Mouse (Mus musculus): ENCODE measurements around the gene Dap3. TPM values are rescaled to one million over a fixed set of nuclear protein-coding genes. Genes with fewer than 3 reads are reported as not detected.
"Not testable (repeated sequence)": the region's sequence is repeated elsewhere in the genome, so short reads cannot be mapped to it uniquely, and the experiment has no call there.

Gene Dap3
- polyA plus RNA-seq, 1 experiment from 2014 or later: 99.0 TPM

- peaks cover 49% of the 10 kb centered on the region for H3K36me3 ChIP-seq (ENCODE audit: control insufficient read depth, insufficient read depth, low read length)
- H3K27me3 ChIP-seq (ENCODE audit: control insufficient read depth, insufficient read depth, low read length): no peaks in the 10 kb centered on the region
- TF ChIP-seq EP300 (optimal IDR thresholded peaks at IDR 0.05): no peak
- TF ChIP-seq CTCF (IDR thresholded peaks at IDR 0.05; ENCODE audit: low read depth): no peak
- H3K27ac ChIP-seq (replicated peaks): no peak overlapping the region
- DNase-seq (ENCODE audit: low spot score): no peak
- H3K9ac ChIP-seq (ENCODE audit: low read length): no peak overlapping the region
- H3K9me3 ChIP-seq (ENCODE audit: control insufficient read depth, low read length): no peaks in the 10 kb centered on the region
- H3K4me2 ChIP-seq (replicated peaks; ENCODE audit: low read depth): no peak overlapping the region
- 94% methylated on average over 2 of the region's 2 CpGs for WGBS
- H3K4me1 ChIP-seq (replicated peaks; ENCODE audit: control insufficient read depth, insufficient read depth): no peaks in the 10 kb centered on the region
- H3K4me3 ChIP-seq (ENCODE audit: low read depth, low read length): no peak overlapping the region
- no peak for ATAC-seq (ENCODE audit: low FRiP score, low TSS enrichment)
Observed at GRCm38 (mm10) chr3:88905741-88906140, 45.2 kb downstream of the Dap3 start.

- TF ChIP-seq EP300 (optimal IDR thresholded peaks at IDR 0.05) (no peak), CTCF (IDR thresholded peaks at IDR 0.05; ENCODE audit: low read depth) (no peak)
- Histone ChIP-seq H3K36me3 (ENCODE audit: control insufficient read depth, insufficient read depth, low read length) (peaks cover 44% of the 10 kb centered on the region), H3K4me2 (replicated peaks; ENCODE audit: low read depth) (no peak overlapping the region), H3K9ac (ENCODE audit: low read length) (no peak overlapping the region), H3K4me1 (replicated peaks; ENCODE audit: control insufficient read depth, insufficient read depth) (no peaks in the 10 kb centered on the region), H3K4me3 (ENCODE audit: low read depth, low read length) (no peak overlapping the region), H3K27ac (replicated peaks) (no peak overlapping the region), H3K27me3 (ENCODE audit: control insufficient read depth, insufficient read depth, low read length) (no peaks in the 10 kb centered on the region), H3K9me3 (ENCODE audit: control insufficient read depth, low read length) (no peaks in the 10 kb centered on the region)
- no peak for ATAC-seq (ENCODE audit: low FRiP score, low TSS enrichment)
- DNase-seq (ENCODE audit: low spot score): no peak
- WGBS: 88% methylated on average over 6 of the region's 6 CpGs
Observed at GRCm38 (mm10) chr3:88905209-88905608, 45.8 kb downstream of the Dap3 start.

- no peak overlapping the region for H3K4me3 ChIP-seq (ENCODE audit: low read depth, low read length)
- peaks cover 44% of the 10 kb centered on the region for H3K36me3 ChIP-seq (ENCODE audit: control insufficient read depth, insufficient read depth, low read length)
- WGBS: 81% methylated on average over 3 of the region's 3 CpGs
- H3K27me3 ChIP-seq (ENCODE audit: control insufficient read depth, insufficient read depth, low read length): no peaks in the 10 kb centered on the region
- no peak for TF ChIP-seq CTCF (IDR thresholded peaks at IDR 0.05; ENCODE audit: low read depth)
- no peak for TF ChIP-seq EP300 (optimal IDR thresholded peaks at IDR 0.05)
- no peak overlapping the region for H3K4me2 ChIP-seq (replicated peaks; ENCODE audit: low read depth)
- H3K4me1 ChIP-seq (replicated peaks; ENCODE audit: control insufficient read depth, insufficient read depth): no peaks in the 10 kb centered on the region
- H3K9me3 ChIP-seq (ENCODE audit: control insufficient read depth, low read length): no peaks in the 10 kb centered on the region
- DNase-seq (ENCODE audit: low spot score) (no peak), ATAC-seq (ENCODE audit: low FRiP score, low TSS enrichment) (no peak)
- no peak overlapping the region for H3K27ac ChIP-seq (replicated peaks)
- H3K9ac ChIP-seq (ENCODE audit: low read length): no peak overlapping the region
Observed at GRCm38 (mm10) chr3:88904803-88905202, 46.2 kb downstream of the Dap3 start.

- H3K4me2 ChIP-seq (replicated peaks; ENCODE audit: low read depth); H3K36me3 ChIP-seq (ENCODE audit: control insufficient read depth, insufficient read depth, low read length); H3K27ac ChIP-seq (replicated peaks); H3K9me3 ChIP-seq (ENCODE audit: control insufficient read depth, low read length); H3K4me3 ChIP-seq (ENCODE audit: low read depth, low read length); ATAC-seq (ENCODE audit: low FRiP score, low TSS enrichment); H3K9ac ChIP-seq (ENCODE audit: low read length); H3K4me1 ChIP-seq (replicated peaks; ENCODE audit: control insufficient read depth, insufficient read depth); DNase-seq (ENCODE audit: low spot score); H3K27me3 ChIP-seq (ENCODE audit: control insufficient read depth, insufficient read depth, low read length): not testable (repeated sequence)
- 94% methylated on average over 7 of the region's 7 CpGs for WGBS
Observed at GRCm38 (mm10) chr3:88893011-88893410, 58.0 kb downstream of the Dap3 start.

GRCm38 (mm10) chr3:88882536-88882935, 68.4 kb downstream of the Dap3 start:
- not testable (repeated sequence) for H3K27me3 ChIP-seq (ENCODE audit: control insufficient read depth, insufficient read depth, low read length); H3K9ac ChIP-seq (ENCODE audit: low read length); H3K4me3 ChIP-seq (ENCODE audit: low read depth, low read length); H3K4me1 ChIP-seq (replicated peaks; ENCODE audit: control insufficient read depth, insufficient read depth); H3K9me3 ChIP-seq (ENCODE audit: control insufficient read depth, low read length); H3K4me2 ChIP-seq (replicated peaks; ENCODE audit: low read depth); H3K27ac ChIP-seq (replicated peaks); DNase-seq (ENCODE audit: low spot score); ATAC-seq (ENCODE audit: low FRiP score, low TSS enrichment); H3K36me3 ChIP-seq (ENCODE audit: control insufficient read depth, insufficient read depth, low read length)
- WGBS: 95% methylated on average over 4 of the region's 4 CpGs

Other genes with a start within 250 kb of the Dap3 start
- 85.5 and 86.9 TPM in 2 replicates for gene Rit1, start 234.3 kb downstream of the Dap3 start, polyA plus RNA-seq (2015; fragmentation: Nextera tagmentation; extraction: Ambion mirVana)
- 9.6 and 10.1 TPM in 2 replicates for gene Syt11, start 176.0 kb downstream of the Dap3 start, polyA plus RNA-seq (2015; fragmentation: Nextera tagmentation; extraction: Ambion mirVana)
- gene Gon4l, start 116.0 kb downstream of the Dap3 start, polyA plus RNA-seq (2015; fragmentation: Nextera tagmentation; extraction: Ambion mirVana): 2.8 TPM in 2 replicates
- 23.6 and 24.9 TPM in 2 replicates for gene Msto1, start 37.2 kb downstream of the Dap3 start, polyA plus RNA-seq (2015; fragmentation: Nextera tagmentation; extraction: Ambion mirVana)
- 8.6 and 9.2 TPM in 2 replicates for gene Ash1l, start 559 bp downstream of the Dap3 start, polyA plus RNA-seq (2015; fragmentation: Nextera tagmentation; extraction: Ambion mirVana)
- 19.4 and 22.0 TPM in 2 replicates for gene Rusc1, start 142.1 kb upstream of the Dap3 start, polyA plus RNA-seq (2015; fragmentation: Nextera tagmentation; extraction: Ambion mirVana)
- gene Gm43738, start 149.9 kb upstream of the Dap3 start, polyA plus RNA-seq (2015; fragmentation: Nextera tagmentation; extraction: Ambion mirVana): 0.17 TPM in 1 of 2 replicates, not detected in the other
- 372 and 379 TPM in 2 replicates for gene Fdps, start 150.8 kb upstream of the Dap3 start, polyA plus RNA-seq (2015; fragmentation: Nextera tagmentation; extraction: Ambion mirVana)
- 6.6 and 6.8 TPM in 2 replicates for gene Pklr, start 185.0 kb upstream of the Dap3 start, polyA plus RNA-seq (2015; fragmentation: Nextera tagmentation; extraction: Ambion mirVana)
- gene Hcn3, start 209.0 kb upstream of the Dap3 start, polyA plus RNA-seq (2015; fragmentation: Nextera tagmentation; extraction: Ambion mirVana): 0.45 and 0.71 TPM in 2 replicates
- 10.2 and 11.3 TPM in 2 replicates for gene Clk2, start 213.6 kb upstream of the Dap3 start, polyA plus RNA-seq (2015; fragmentation: Nextera tagmentation; extraction: Ambion mirVana)
- gene Scamp3, start 226.3 kb upstream of the Dap3 start, polyA plus RNA-seq (2015; fragmentation: Nextera tagmentation; extraction: Ambion mirVana): 65.4 and 66.3 TPM in 2 replicates
- 7.5 and 9.1 TPM in 2 replicates for gene Fam189b, start 232.0 kb upstream of the Dap3 start, polyA plus RNA-seq (2015; fragmentation: Nextera tagmentation; extraction: Ambion mirVana)

Measured in stomach, postnatal 0 days (tissue).